Comparison of ENCODE assay signal across 8 mouse cellular contexts in the genomic region with DNA sequence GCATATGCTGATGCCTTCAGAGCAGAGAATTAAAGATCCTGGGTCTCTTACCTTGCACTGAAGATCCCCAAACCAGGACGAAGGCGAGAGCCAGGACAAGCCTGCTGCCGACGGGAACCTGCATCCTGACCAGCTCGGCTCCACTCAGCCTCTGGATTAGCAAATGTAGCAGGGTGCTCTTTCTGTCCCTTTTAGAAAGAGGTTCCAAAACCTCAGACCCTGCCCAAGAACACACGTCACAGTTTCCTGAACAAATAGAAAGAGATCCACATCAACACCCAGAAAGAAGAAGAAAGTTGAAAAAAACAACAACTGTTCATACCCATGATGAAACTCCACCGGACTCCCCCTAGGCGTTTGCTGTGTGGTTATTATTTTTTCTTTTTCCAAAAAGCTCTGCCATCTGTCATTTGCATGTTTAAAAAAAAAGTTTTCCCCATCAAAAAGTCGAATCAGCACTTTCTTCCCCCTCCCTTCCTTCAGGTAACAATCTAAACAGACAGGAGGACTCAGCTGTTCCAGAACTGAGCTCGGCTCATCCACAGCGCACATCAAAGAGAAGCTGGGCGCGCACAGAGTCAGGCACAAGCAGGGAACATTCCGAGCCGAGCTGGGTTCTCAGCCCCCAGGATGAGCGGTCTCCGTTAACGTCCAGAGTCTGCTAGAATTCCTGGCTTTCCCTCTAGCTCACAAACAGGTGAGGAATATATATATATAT. TPM values are rescaled to one million over a fixed set of nuclear protein-coding genes. Genes with fewer than 3 reads are reported as not detected.
A peak's percentile ranks its signal among the peaks of the same experiment; 100 is the strongest.
DNase-seq lines count a peak whose midpoint lies in the region; ATAC-seq and TF ChIP-seq lines count a peak whose summit lies in the region.

No protein-coding gene starts in this region.

- no peak for TF ChIP-seq CTCF in forebrain, postnatal 0 days (IDR thresholded peaks at IDR 0.05; ENCODE audit: low read depth)
- TF ChIP-seq CTCF in thymus, adult 2 months (IDR thresholded peaks at IDR 0.05; ENCODE audit: borderline replicate concordance, control insufficient read depth, extremely low read depth, insufficient read depth, low read length, poor library complexity) = no peak

- peak; percentile 72 to 84 for DNase-seq in CD8-positive naive resting alpha-beta T cell, adult 2 months (ENCODE audit: low read depth in 2 of 2, low spot score in 2 of 2)
- DNase-seq in adrenal gland, postnatal 25 days = peak; percentile 18
- DNase-seq in forebrain, postnatal 0 days = peak; percentile 5
- DNase-seq in hindbrain, embryonic 14.5 days (ENCODE audit: low spot score) = no peak
- peak; percentile 58 for DNase-seq in liver
- peak; percentile 61 for DNase-seq in thymus, adult 2 months
- DNase-seq in frontal cortex, postnatal 36 days (ENCODE audit: low spot score in 2 of 2) = no peak

- no peaks in the 10 kb centered on the region for H3K9me3 ChIP-seq in forebrain, postnatal 0 days (ENCODE audit: low read length)
- H3K9me3 ChIP-seq in hindbrain, embryonic 14.5 days (ENCODE audit: control insufficient read depth, low read length) = no peaks in the 10 kb centered on the region
- H3K9me3 ChIP-seq in midbrain, embryonic 15.5 days = no peaks in the 10 kb centered on the region

- peak; percentile 47; the same call in 1 of the 2 replicates for TF ChIP-seq POLR2A in thymus, adult 2 months (IDR thresholded peaks at IDR 0.05; ENCODE audit: control insufficient read depth, extremely low read depth, insufficient read depth, low read length, poor library complexity)

- peaks cover 4% of the 10 kb centered on the region; the same call in 1 of the 2 replicates for H3K27me3 ChIP-seq in forebrain, postnatal 0 days (ENCODE audit: insufficient read depth, low read length)
- H3K27me3 ChIP-seq in hindbrain, embryonic 14.5 days (ENCODE audit: control insufficient read depth, insufficient read depth, low read length) = peaks cover 7% of the 10 kb centered on the region
- 0 out of 2 replicates have a peak, but pooled peaks cover 8% of the 10 kb centered on the region for H3K27me3 ChIP-seq in midbrain, embryonic 15.5 days (replicated peaks)
- no peaks in the 10 kb centered on the region for H3K27me3 ChIP-seq in thymus, adult 2 months (ENCODE audit: control insufficient read depth, insufficient read depth, low read length)

- peak overlapping the region; percentile 11 for H3K4me3 ChIP-seq in forebrain, postnatal 0 days (ENCODE audit: low read depth, low read length)
- H3K4me3 ChIP-seq in hindbrain, embryonic 14.5 days (replicated peaks; ENCODE audit: low read length) = peak overlapping the region; percentile 11; the same call in 1 of the 2 replicates
- peak overlapping the region; percentile 24 for H3K4me3 ChIP-seq in midbrain, embryonic 15.5 days
- H3K4me3 ChIP-seq in thymus, adult 2 months (ENCODE audit: control insufficient read depth, insufficient read depth, low read length) = peak overlapping the region; percentile 93

- no peak overlapping the region; the same call in 1 of the 2 replicates for H3K27ac ChIP-seq in forebrain, postnatal 0 days (ENCODE audit: low read depth, low read length)
- no peak overlapping the region for H3K27ac ChIP-seq in hindbrain, embryonic 14.5 days
- H3K27ac ChIP-seq in midbrain, embryonic 15.5 days = no peak overlapping the region
- H3K27ac ChIP-seq in thymus, adult 2 months (ENCODE audit: control insufficient read depth, insufficient read depth, low read length) = peak overlapping the region; percentile 93

- no peak for ATAC-seq in forebrain, postnatal 0 days
- ATAC-seq in hindbrain, embryonic 14.5 days (ENCODE audit: low FRiP score) = no peak
- ATAC-seq in midbrain, embryonic 15.5 days (replicated peaks) = no peak

- H3K4me1 ChIP-seq in forebrain, postnatal 0 days (ENCODE audit: insufficient read depth) = no peaks in the 10 kb centered on the region
- no peaks in the 10 kb centered on the region for H3K4me1 ChIP-seq in hindbrain, embryonic 14.5 days (replicated peaks; ENCODE audit: control insufficient read depth, insufficient read depth, low read length)
- no peaks in the 10 kb centered on the region for H3K4me1 ChIP-seq in midbrain, embryonic 15.5 days
- H3K4me1 ChIP-seq in thymus, adult 2 months (replicated peaks; ENCODE audit: control insufficient read depth, insufficient read depth, low read length) = peaks cover 21% of the 10 kb centered on the region

- peak overlapping the region; percentile 37 for H3K4me2 ChIP-seq in forebrain, postnatal 0 days (ENCODE audit: low read depth)
- H3K4me2 ChIP-seq in hindbrain, embryonic 14.5 days (replicated peaks) = peak overlapping the region; percentile 42
- peak overlapping the region; percentile 48 for H3K4me2 ChIP-seq in midbrain, embryonic 15.5 days

- no peaks in the 10 kb centered on the region for H3K36me3 ChIP-seq in forebrain, postnatal 0 days (ENCODE audit: insufficient read depth)
- no peaks in the 10 kb centered on the region for H3K36me3 ChIP-seq in hindbrain, embryonic 14.5 days (replicated peaks; ENCODE audit: control insufficient read depth, insufficient read depth)
- H3K36me3 ChIP-seq in midbrain, embryonic 15.5 days (replicated peaks) = no peaks in the 10 kb centered on the region
- H3K36me3 ChIP-seq in thymus, adult 2 months (ENCODE audit: control insufficient read depth, insufficient read depth, low read length) = no peaks in the 10 kb centered on the region

- WGBS in forebrain, postnatal 0 days = 16% methylated on average over 18 of the region's 18 CpGs
- WGBS in hindbrain, embryonic 14.5 days = 18% methylated on average over 18 of the region's 18 CpGs
- 15% methylated on average over 18 of the region's 18 CpGs for WGBS in midbrain, embryonic 15.5 days
- WGBS in thymus, adult 2 months = under 1% methylated on average over 18 of the region's 18 CpGs

- H3K9ac ChIP-seq in forebrain, postnatal 0 days = no peak overlapping the region
- H3K9ac ChIP-seq in hindbrain, embryonic 14.5 days = peak overlapping the region; percentile 8; the same call in 1 of the 2 replicates
- no peak overlapping the region for H3K9ac ChIP-seq in midbrain, embryonic 15.5 days

RNA-seq across cellular contexts. Expression of a gene that starts 19.5 kb away (rescaled TPM):
- total RNA-seq in adrenal gland, postnatal 25 days (2021) = 30.1 and 36.4 TPM in 2 replicates
- total RNA-seq in forebrain, postnatal 0 days (2014; rRNA removed) = 12.8 and 17.4 TPM in 2 replicates
- polyA plus RNA-seq in forebrain, postnatal 0 days (2015; fragmentation: Nextera tagmentation; extraction: Ambion mirVana) = 19.8 and 19.9 TPM in 2 replicates
- polyA plus RNA-seq in hindbrain, embryonic 14.5 days (2014; fragmentation: Nextera tagmentation; extraction: Ambion mirVana) = 11.5 and 13.8 TPM in 2 replicates
- polyA plus RNA-seq in midbrain, embryonic 15.5 days (2015; fragmentation: Nextera tagmentation; extraction: Ambion mirVana) = 10.5 and 12.1 TPM in 2 replicates
- polyA plus RNA-seq in thymus, adult 2 months (2012; rRNA removed) = 94.3 and 107 TPM in 2 replicates

RNA-seq across cellular contexts. Expression of a gene that starts 21.1 kb away (rescaled TPM):
- 55.0 and 55.2 TPM in 2 replicates for total RNA-seq in adrenal gland, postnatal 25 days (2021)
- total RNA-seq in forebrain, postnatal 0 days (2014; rRNA removed) = 40.2 and 45.7 TPM in 2 replicates
- 43.1 and 52.1 TPM in 2 replicates for polyA plus RNA-seq in forebrain, postnatal 0 days (2015; fragmentation: Nextera tagmentation; extraction: Ambion mirVana)
- polyA plus RNA-seq in hindbrain, embryonic 14.5 days (2014; fragmentation: Nextera tagmentation; extraction: Ambion mirVana) = 60.3 and 65.7 TPM in 2 replicates
- 52.6 and 55.0 TPM in 2 replicates for polyA plus RNA-seq in midbrain, embryonic 15.5 days (2015; fragmentation: Nextera tagmentation; extraction: Ambion mirVana)
- polyA plus RNA-seq in thymus, adult 2 months (2012; rRNA removed) = 9.3 and 11.4 TPM in 2 replicates

RNA-seq across cellular contexts. Expression of a gene that starts 58.2 kb away (rescaled TPM):
- total RNA-seq in adrenal gland, postnatal 25 days (2021) = 37.7 and 37.9 TPM in 2 replicates
- 23.5 and 26.0 TPM in 2 replicates for total RNA-seq in forebrain, postnatal 0 days (2014; rRNA removed)
- 13.2 and 15.8 TPM in 2 replicates for polyA plus RNA-seq in forebrain, postnatal 0 days (2015; fragmentation: Nextera tagmentation; extraction: Ambion mirVana)
- 18.8 and 20.5 TPM in 2 replicates for polyA plus RNA-seq in hindbrain, embryonic 14.5 days (2014; fragmentation: Nextera tagmentation; extraction: Ambion mirVana)
- polyA plus RNA-seq in midbrain, embryonic 15.5 days (2015; fragmentation: Nextera tagmentation; extraction: Ambion mirVana) = 19.8 and 21.1 TPM in 2 replicates
- polyA plus RNA-seq in thymus, adult 2 months (2012; rRNA removed) = 20.1 and 21.2 TPM in 2 replicates

RNA-seq across cellular contexts. Expression of a gene that starts 58.5 kb away (rescaled TPM):
- 0.46 TPM in 1 of 2 replicates, not detected in the other for total RNA-seq in adrenal gland, postnatal 25 days (2021)
- 2.0 and 2.2 TPM in 2 replicates for total RNA-seq in forebrain, postnatal 0 days (2014; rRNA removed)
- 0.98 and 1.5 TPM in 2 replicates for polyA plus RNA-seq in forebrain, postnatal 0 days (2015; fragmentation: Nextera tagmentation; extraction: Ambion mirVana)
- 1.3 and 1.8 TPM in 2 replicates for polyA plus RNA-seq in hindbrain, embryonic 14.5 days (2014; fragmentation: Nextera tagmentation; extraction: Ambion mirVana)
- polyA plus RNA-seq in midbrain, embryonic 15.5 days (2015; fragmentation: Nextera tagmentation; extraction: Ambion mirVana) = 1.2 and 1.5 TPM in 2 replicates
- 0.27 TPM in 1 of 2 replicates, not detected in the other for polyA plus RNA-seq in thymus, adult 2 months (2012; rRNA removed)

Comparison
In these comparisons a context has a peak if more than half of its experiments do, and no peak if none do; other contexts are left out.
1. DNase-seq: peak in CD8-positive naive resting alpha-beta T cell, adult 2 months (2 of 2), adrenal gland, postnatal 25 days (single experiment), forebrain, postnatal 0 days (single experiment), liver (single experiment) and thymus, adult 2 months (single experiment); none in hindbrain, embryonic 14.5 days (single experiment) and frontal cortex, postnatal 36 days (0 of 2).
2. H3K4me3 ChIP-seq: peak in every context shown above with its lines; median percentile 93 in thymus, adult 2 months; 24 in midbrain, embryonic 15.5 days; 11 in forebrain, postnatal 0 days; 11 in hindbrain, embryonic 14.5 days.
3. Peak in every context shown above with its lines, with median percentiles within 50 percentile points of each other: H3K4me2 ChIP-seq.